Mouse (Mus musculus): ENCODE measurements around the gene Fntb. TPM values are rescaled to one million over a fixed set of nuclear protein-coding genes. Genes with fewer than 3 reads are reported as not detected.

Fntb gene
- total RNA-seq, 2 experiments from 2014 or later, result 23.3 to 28.3 TPM

DNA sequence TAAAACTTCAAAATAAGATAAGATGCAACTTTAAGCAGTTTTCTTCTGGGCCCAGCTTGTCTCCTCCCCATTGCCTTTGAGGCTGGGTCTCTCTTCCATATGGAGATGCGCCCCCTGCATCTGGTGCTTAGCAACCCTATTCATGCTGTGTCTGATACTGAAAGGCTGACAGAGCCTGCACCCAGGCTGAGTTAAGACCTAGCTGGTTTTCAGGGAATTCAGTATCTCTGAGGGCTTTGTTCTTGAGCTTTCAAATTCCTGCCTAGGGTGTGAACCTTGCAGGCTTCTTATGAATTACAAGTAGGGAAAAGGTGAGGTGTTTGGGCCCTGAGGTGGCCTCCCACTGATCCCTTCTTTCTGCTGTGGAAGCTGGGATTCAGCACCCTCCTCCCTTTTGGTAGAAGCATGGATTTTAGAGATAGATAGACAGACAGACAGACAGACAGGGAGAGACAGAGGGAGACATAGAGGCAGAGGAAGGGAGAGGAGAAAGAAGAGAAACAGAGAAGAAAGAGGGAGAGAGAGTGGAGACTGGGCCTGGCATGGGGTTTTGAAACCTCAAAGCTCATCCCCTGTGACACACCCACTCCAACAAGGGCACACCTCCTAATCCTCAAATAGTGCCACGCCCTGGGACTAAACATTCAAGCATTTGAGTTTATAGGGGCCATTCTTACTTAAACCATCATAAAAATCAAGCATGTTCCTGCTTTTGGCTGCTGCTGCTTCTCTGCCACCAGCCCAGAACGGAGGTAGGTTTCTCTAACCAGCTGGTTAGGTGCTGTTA, 136.3 kb downstream of the Fntb start:
- no peak for DNase-seq (ENCODE audit: low spot score in 2 of 2)
- intact Hi-C loops (cut with DNase I), result no loop called here

DNA sequence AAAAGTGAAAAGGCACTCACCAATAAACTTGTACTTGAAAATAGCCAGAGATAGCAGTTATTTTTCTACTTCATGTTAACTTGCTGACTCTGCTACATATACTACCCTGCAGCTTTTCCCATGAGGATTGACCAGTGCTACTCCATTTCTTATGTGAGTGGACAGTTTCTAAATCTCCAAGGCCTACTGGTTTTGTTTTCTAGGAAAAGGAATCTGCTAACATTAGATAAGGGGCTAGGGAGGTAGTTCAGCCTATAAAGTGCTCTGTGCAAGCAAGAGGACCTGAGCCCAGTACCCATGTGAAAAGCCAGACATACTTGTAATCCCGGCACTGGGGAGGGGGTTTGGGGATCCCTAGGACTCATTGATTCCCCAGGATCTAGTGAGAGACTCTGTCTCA, 140.9 kb downstream of the Fntb start:
- no peak for DNase-seq (ENCODE audit: low spot score in 2 of 2)
- intact Hi-C loops (cut with DNase I), result no loop called here

DNA sequence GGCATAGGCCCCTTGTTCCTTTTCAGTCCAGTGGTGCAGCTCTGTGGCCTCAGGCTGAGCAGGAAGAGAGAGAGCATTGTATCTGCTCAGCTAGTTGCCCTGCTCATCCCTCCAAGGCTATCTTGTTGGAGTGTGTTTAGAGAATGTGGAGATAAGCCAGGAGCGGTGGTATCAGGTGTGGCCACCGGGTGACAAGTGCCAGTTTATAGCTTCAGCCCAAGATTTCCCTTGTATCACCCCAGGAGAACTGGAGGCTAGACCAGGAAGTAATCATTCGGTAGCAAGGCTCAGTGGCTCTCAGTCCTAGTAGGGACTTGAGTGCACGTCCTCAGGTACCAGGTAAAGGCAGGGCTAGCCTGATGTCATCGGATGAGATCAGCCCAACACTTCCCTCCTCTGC, 143.8 kb downstream of the Fntb start:
- intact Hi-C loops (cut with DNase I), result no loop called here
- DNase-seq (ENCODE audit: low spot score in 2 of 2), result no peak

DNA sequence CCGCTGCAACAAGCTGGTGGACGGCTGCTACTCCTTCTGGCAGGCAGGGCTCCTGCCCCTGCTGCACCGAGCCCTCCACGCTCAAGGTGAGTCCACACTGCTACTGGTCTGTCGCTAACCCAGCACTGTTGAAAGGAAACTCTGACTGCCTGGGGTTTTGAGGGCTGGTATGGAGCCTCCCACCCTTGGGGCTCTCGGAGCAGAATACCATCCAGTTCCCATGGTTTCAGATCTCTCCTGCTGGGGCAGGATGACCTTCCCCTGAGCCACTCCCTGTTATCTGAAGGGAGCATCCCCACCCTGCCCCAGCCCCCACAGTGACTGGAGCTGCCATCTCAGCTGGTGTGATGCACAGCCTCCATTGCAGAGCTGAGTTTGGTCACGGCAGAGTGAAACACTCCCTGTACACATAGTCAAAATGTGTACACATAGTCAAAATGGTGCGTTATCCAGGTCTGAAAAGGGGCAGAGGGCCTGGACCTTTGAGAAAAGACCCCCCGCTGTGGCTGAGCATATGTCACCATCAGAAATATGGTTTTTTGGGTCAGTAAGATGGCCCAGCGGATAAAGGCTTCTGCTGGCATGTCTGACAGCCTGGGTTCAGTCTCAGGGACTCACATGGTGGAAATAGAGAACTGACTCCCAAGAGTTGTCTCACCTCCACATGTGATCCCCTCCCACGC, 145.0 kb downstream of the Fntb start:
- no peak for DNase-seq (ENCODE audit: low spot score in 2 of 2)
- intact Hi-C loops (cut with DNase I), result no loop called here

DNA sequence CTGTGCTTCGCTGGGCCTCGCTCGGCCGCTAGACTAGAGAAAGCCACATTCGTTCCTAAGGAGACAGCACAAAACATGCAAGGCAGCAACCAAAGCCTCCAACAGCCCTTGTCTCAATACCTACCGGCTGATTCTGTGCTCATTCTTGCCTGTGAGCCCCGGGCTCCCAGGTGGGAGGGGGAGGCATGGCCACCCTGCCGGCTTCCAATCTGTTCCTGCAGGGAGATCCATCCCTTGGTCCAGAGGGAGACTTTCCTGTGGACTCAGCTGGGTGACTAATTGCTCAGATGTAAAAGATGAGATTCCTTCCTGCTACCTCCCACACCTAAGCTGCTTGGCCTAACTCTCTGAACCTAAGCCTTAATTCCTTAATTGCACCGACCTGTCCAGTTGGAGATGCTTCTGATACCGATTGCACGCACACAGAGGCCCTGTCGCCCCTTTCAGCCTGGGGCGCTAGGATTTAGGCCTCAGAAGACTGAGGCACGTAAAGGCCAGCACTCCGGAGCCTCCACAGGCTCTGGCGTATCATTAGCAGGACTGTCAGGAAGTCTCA, 145.9 kb downstream of the Fntb start:
- peak in 1 of 2 experiments; percentile 14 for DNase-seq (ENCODE audit: low spot score in 2 of 2)
- intact Hi-C loops (cut with DNase I), result no loop called here

DNA sequence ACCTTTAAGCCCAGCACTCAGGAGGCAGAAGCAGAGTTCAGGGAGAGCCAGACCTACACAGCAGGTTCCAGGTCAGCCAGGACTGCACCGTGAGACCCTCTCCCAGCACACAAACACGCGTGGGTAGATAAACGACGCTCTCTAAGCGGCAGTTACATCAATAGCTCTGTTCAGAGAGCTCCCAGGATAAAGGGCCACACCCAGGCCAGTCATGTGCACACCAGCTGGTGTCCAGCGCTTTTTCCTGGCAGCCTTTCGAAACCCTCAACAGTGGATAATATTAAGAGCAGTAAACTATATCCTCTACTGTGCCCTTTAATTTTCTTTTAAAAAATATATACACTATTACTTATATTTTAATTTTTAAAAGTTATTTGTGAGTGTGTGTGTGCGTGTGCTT, 146.8 kb downstream of the Fntb start:
- intact Hi-C loops (cut with DNase I), result no loop called here
- no peak for DNase-seq (ENCODE audit: low spot score in 2 of 2)

DNA sequence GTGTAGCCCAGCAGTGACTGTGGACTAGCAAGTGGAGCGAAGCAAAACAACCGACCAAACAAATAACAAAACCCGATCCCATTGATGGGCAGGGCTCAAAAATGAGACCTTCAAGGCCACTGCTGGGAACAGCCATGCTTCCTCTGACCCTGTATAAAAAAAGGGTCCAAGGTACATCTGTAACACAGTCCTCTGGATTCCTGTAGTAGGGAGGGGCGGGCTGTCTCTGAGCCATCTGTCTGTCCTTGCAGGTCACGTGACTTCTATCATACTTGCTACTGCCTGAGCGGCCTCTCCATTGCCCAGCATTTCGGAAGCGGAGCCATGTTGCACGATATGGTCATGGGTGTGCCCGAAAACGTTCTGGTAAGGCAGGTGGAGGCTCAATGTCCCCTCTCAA, 150.8 kb downstream of the Fntb start:
- no peak for DNase-seq (ENCODE audit: low spot score in 2 of 2)
- intact Hi-C loops (cut with DNase I), result no loop called here

DNA sequence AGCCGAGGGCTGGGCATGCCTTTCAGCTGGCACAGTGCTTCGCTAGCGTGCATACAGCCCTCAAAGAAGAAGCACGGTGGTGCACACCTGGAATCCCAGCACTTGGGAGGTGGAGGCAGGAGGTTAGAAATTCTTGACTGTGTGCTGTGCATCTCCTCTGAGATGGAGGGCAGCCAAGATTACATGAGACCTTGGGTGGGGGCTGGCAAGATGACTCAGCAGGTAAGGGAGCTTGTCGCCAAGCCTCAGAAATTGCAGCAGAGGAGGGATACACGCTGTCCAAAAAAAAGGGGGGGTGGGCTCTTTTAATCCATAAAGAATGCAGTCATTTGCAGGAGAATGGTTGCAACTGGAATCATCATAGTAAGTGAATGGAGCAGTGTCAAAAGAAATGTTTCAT, 152.7 kb downstream of the Fntb start:
- DNase-seq (ENCODE audit: low spot score in 2 of 2), result no peak

DNA sequence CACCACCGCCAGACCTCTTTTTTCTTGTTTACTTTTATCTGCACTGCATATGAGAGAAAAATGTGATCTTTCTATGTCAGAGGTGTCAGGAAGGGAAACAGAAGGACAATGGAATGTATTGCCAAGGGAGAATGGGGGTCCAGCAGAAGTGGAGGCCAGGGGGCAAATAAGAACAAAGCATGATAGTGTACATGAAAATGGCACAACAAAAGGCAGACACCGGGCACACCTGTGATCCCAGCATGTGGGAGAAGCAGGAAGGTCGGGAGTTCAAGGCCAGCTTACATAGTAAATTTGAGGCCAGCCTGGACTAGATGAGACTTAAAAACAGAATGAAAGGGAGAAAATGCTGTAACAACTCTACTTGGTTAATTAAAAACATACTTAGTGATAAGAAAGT, 153.5 kb downstream of the Fntb start:
- intact Hi-C loops (cut with DNase I), result no loop called here
- no peak for DNase-seq (ENCODE audit: low spot score in 2 of 2)

More for the DNA sequence above, 152.7 kb downstream of the Fntb start:
- intact Hi-C loops (cut with DNase I), result no loop called here

DNA sequence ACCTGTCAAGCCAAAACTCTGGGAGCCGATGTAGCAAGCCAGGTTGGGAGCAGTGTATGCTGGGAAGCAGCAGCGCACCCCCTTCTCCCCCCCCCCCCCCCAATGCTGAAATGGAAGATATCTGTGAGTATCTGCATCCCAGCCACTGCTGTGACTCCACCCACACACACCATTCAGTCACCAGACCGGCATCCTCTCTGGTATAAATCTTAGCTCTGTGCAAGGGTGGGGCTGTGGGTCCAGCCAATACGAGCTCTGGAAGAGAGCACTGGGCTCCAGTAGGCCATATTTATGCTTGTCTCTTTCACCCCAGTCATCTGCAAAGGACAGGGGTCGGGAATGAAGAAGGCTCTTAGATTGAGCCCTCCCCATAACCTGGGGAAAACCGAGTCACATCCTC, 155.0 kb downstream of the Fntb start:
- intact Hi-C loops (cut with DNase I), result no loop called here

DNA sequence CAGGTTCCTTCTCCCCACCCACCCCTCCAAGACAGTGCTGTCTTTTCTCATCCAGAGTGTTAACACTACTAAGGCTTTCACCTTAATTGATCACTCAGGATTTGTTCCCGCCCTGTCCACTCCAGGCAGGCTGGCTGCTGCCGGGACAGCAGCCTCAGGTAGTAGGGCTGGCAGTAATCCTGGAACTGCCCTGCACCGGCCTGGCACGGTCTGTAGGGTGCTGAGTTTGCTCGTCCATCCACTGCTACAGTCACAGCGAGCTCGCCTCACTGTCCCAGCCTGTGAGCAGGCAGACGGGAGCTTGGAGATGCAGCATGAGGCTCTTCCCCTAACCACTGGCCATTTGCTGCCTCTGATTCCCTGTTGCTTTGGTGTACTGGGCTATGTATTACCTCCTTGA, 155.6 kb downstream of the Fntb start:
- DNase-seq (ENCODE audit: low spot score in 2 of 2), result no peak
- intact Hi-C loops (cut with DNase I), result no loop called here

More for the DNA sequence above, 155.0 kb downstream of the Fntb start:
- DNase-seq (ENCODE audit: low spot score in 2 of 2), result no peak

DNA sequence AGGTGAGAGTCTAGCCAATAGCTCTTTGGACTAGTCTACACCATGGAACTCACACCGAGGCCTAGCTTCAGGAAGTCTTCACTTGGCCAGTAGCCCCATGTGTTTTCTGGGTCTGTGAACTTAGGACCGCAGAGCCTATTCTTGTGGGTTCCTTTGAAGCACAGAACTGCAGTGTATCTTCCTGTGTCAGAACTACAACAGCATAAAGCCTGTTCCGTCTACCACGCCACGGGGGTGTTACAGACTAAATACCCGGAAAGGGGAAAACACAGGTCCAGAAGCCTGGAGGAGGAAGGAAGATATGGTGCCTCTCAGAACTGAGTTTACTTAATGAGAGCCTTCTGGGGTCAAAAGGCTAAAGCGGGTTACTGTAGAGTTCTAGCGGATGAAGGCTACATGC, 157.7 kb downstream of the Fntb start:
- no peak for DNase-seq (ENCODE audit: low spot score in 2 of 2)
- intact Hi-C loops (cut with DNase I), result no loop called here

DNA sequence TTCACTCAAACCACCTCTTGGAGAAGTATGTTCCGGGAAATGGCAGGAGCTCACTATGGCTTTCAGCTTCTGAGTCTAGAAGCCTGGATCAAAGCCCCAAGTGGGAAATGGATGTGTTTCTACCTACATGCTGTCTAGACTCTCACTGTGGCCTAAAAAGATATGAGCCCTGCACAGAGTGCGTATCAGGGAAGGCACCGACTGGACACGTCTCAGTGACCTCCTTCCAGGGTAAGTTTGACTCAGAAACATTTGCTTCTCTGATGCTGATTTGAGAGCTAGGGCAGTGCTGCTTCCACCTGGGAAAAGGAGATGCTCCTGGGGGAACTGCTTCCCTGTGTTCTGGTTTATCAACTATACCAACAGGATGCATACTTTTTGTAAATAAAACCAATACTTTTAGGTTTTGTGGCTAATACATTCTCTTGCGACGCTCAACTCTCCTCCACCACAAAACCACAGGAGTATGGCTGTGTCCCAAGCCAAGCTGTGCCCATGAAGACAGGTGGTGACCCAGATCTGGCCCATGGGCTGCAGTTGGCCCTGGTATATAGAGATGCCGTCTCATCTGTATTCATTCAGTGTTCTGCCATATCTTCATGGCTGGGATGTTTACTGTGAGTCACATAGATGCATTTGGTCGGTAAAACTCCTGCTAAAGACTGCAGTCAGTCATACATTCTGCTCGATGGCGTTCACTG, 159.7 kb downstream of the Fntb start:
- intact Hi-C loops (cut with DNase I), result no loop called here
- DNase-seq (ENCODE audit: low spot score in 2 of 2), result no peak

DNA sequence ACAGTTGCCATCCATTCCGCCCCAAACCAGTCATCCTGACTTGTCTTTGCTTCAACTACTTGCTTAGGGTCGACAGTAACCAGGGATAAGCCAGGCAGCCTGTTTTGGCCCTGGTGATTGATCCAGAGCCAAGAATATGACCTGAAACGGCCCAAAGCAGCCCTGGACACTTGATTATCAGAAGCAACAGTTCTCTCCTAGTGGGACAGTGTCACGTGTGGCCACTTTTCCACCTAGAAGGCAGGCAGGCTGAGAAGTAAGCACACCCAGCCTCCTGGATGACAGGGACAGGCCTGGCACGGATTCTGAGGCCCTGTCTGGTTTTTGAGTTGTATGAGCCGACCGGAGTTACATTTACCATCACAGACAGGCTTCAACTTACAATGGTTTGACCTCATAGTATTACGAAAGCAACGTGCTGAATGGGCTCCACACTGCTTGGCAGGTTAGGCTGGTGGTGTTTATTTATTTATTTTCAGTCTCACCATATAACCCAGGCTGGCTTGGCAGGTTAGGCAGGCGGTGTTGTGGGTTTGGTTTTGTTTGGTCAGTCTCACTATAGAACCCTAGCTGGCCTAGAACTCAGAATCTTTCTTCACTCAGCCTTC, 161.1 kb downstream of the Fntb start:
- DNase-seq (ENCODE audit: low spot score in 2 of 2), result no peak
- intact Hi-C loops (cut with DNase I), result no loop called here

DNA sequence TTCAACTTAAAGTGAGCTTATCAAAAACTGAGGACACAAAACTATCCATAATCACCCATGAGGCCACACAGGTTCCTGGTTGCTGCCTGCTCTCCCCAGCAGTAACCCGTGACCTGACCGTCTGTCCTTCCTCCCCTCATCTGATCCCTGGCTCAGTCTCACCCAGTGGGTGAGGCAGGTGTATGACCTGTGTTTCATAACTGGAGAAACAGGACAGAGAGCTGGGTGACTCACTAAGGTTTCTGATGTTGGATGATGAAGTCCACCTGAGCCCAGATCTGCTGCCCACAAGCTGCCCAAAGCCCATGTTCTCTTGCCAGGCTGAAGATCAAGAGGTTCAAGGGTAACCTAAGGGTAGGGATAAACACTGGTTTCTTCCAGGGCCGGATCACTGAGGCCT, 161.6 kb downstream of the Fntb start:
- intact Hi-C loops (cut with DNase I), result no loop called here
- DNase-seq (ENCODE audit: low spot score in 2 of 2), result no peak

DNA sequence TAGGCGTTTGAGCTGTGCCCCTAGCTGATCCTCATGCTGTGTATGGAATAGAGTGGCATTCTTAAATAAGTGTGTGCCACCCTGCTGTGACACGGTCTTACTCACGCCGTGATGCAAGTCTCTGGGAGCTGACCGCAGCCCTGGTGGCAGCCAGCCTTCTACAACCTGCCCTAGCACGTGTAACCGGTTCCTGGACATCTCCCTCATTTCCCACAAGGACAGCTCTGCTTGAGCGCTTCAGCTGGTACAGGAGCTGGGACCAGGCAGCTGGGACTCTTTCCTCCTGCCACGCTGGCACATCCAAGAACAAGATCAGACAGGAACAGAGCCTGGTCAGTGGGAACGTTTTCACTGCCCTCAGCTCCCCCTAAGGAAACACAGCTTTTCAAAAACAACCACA, 162.2 kb downstream of the Fntb start:
- intact Hi-C loops (cut with DNase I), result no loop called here
- no peak for DNase-seq (ENCODE audit: low spot score in 2 of 2)

DNA sequence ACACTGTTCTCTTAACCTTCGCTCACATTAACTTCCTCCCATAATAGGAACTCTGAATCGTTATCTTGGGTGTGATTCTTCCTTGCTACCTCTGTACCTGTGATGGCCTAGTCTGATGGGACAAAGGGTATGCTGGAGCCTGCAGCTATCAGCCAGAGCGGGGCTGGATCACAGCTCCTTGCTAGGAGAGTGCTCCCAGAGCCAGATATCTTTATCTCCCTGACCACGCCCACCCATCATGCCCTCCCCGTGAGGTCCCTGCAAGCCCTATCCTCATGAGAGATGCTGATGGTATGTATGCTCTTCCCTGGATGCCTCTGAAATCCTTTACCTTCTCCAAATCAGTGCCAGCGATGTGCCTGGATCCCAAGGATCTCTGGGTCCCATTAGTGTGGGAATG, 164.8 kb downstream of the Fntb start:
- no peak for DNase-seq (ENCODE audit: low spot score in 2 of 2)
- intact Hi-C loops (cut with DNase I), result no loop called here

DNA sequence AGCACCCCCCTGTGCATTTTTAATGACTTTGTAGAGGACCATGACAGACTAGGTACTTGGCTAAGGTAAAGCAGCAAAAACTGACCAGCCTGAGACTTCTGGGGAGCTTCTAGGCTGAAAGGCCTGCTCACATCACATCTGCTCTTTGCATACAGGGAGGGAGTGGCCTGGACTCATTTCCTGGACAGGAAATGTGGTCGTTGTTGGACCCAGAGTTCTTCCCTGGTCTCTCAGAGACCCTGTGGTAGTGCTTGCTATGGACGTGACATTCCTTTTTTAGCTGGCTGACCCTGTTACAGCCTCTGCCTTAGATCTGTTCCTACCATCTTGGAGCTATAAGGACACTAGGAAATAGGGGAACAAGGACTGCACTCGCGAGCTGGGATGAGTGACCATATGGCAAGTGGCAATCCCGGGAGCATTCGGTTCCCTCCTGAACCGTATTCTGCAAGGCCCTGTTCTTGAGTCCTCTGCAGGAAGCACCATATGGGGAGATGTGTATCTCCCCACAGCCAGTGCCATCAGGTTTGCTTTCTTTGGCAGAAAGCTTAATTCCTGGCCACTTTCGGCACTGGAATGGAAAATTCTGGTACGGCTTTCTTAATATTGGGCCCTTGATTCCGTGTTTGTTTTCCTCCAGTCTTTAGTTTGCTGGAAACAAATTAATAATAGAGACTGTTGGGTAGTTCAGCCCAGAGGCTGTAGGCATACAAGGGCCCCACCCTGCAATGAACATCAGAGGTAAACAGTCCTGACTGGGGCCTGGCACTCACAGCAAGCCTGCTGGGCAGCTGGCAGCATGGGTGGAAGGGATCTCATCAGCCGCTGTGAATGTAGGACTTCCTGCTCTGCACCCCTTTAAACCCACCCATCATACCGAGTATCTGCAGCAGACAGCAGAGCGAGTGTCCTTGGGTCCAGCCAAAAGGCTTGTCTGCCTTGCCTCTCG, 166.6 kb downstream of the Fntb start:
- intact Hi-C loops (cut with DNase I), result no loop called here
- no peak for DNase-seq (ENCODE audit: low spot score in 2 of 2)

DNA sequence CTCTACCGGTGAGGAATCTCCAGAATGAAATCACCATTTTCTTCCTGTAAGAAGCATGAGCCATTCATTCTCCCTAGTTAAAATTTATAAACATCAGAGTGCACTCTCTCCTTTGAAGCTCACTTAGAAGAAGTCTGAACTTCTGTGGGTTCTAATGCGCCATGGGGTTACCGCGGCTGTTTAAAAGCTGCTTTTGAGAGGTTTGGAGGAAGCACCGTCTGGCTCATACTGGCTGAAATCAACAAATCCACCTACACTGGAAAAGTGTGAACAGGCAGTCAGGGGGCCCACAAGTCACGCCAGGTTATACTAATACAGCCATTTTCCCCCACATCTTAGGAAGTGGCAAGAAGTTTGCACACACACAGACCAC, 167.3 kb downstream of the Fntb start:
- intact Hi-C loops (cut with DNase I), result no loop called here
- DNase-seq (ENCODE audit: low spot score in 2 of 2), result no peak
